ENCODE assay signal across 19 mouse cellular contexts in the genomic region with DNA sequence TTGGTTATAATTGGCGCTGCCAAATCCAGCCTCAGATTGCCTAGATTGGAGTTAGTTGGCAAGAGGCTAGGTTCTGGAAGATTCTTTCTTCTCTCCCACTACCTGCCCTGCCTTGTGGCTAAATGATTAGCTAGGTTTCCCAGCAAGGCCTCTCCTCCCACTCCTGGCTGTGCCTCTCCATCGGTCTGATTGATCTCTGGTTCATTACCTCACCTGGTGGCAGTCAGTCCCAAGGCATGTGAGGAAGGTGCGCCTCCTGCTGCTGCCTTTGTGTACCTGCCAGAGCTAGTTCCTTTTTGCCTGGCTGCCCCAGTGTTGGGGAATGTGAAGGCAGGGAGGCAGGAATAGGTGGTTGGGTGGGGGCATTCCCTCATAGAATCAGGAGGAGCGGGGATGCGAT. TPM values are rescaled to one million over a fixed set of nuclear protein-coding genes. Genes with fewer than 3 reads are reported as not detected.
DNase-seq lines count a peak whose midpoint lies in the region; TF ChIP-seq lines count a peak whose summit lies in the region.
"Had no signal": no experiment of that assay in that cellular context is flagged by ENCODE, and none has a peak within 500 bp of the region (broad histone marks: within the 10 kb centered on the region; RNA-seq: fewer than 3 reads in every experiment).

No protein-coding gene starts in this region.

- TF ChIP-seq RAD21 in CH12.LX (IDR thresholded peaks at IDR 0.05; ENCODE audit: low read depth, low read length) = peak; percentile 13

- H3K4me1 ChIP-seq in CH12.LX (ENCODE audit: control insufficient read depth in 1 of 2, insufficient read depth in 2 of 2) (no peaks in the 10 kb centered on the region), E14TG2a.4 (replicated peaks; ENCODE audit: low read depth, low read length) (no peaks in the 10 kb centered on the region)
- H3K4me1 ChIP-seq: embryonic facial prominence, embryonic 12.5 days; forebrain, embryonic 12.5 days; midbrain, embryonic 12.5 days had no signal

- H3K9ac ChIP-seq in CH12.LX (ENCODE audit: insufficient read depth, low read depth) = no peak overlapping the region
- H3K9ac ChIP-seq: embryonic facial prominence, embryonic 12.5 days; forebrain, embryonic 12.5 days; midbrain, embryonic 12.5 days had no signal

- TF ChIP-seq EP300 in CH12.LX (IDR thresholded peaks at IDR 0.05; ENCODE audit: low read length) = no peak

- no peak overlapping the region for H3K27ac ChIP-seq in CH12.LX (ENCODE audit: insufficient read depth, low read depth)
- H3K27ac ChIP-seq: embryonic facial prominence, embryonic 12.5 days; forebrain, embryonic 12.5 days; midbrain, embryonic 12.5 days had no signal

- H3K4me3 ChIP-seq in CH12.LX (replicated peaks in 1 of 3; ENCODE audit: low read depth in 2 of 3, low read length in 2 of 3, poor library complexity in 1 of 3) = no peak overlapping the region
- H3K4me3 ChIP-seq in E14TG2a.4 (replicated peaks; ENCODE audit: low read length) = no peak overlapping the region
- H3K4me3 ChIP-seq: embryonic facial prominence, embryonic 12.5 days; forebrain, embryonic 12.5 days; midbrain, embryonic 12.5 days had no signal

- H3K9me3 ChIP-seq in CH12.LX (replicated peaks; ENCODE audit: low read length) (no peaks in the 10 kb centered on the region), E14TG2a.4 (ENCODE audit: low read length) (no peaks in the 10 kb centered on the region)
- H3K9me3 ChIP-seq: embryonic facial prominence, embryonic 12.5 days; forebrain, embryonic 12.5 days; midbrain, embryonic 12.5 days had no signal

- H3K27me3 ChIP-seq in CH12.LX (replicated peaks) = no peaks in the 10 kb centered on the region
- H3K27me3 ChIP-seq in E14TG2a.4 (ENCODE audit: insufficient read depth, low read length) = no peaks in the 10 kb centered on the region
- H3K27me3 ChIP-seq: embryonic facial prominence, embryonic 12.5 days; forebrain, embryonic 12.5 days; midbrain, embryonic 12.5 days had no signal

- WGBS in large intestine, adult 2 months = 21% methylated on average over 5 of the region's 5 CpGs

- H3K79me2 ChIP-seq in CH12.LX (replicated peaks; ENCODE audit: control insufficient read depth, extremely low read depth, insufficient read depth, poor library complexity, severe bottlenecking) = no peaks in the 10 kb centered on the region

- dilution Hi-C loops in CH12.LX (cut with MboI; ENCODE audit: extremely low pct_ligation_motif_present, extremely low pct_unique_long_range_greater_than_20kb, low sequenced_read_pairs) = no loop called here

- in situ Hi-C loops in CH12.LX (cut with MboI; ENCODE audit: low pct_ligation_motif_present, low pct_unique_long_range_greater_than_20kb, low sequenced_read_pairs) = no loop called here

- DNase-seq in CH12.LX (ENCODE audit: extremely low read depth) = no peak
- peak; percentile 71 for DNase-seq in kidney, adult 18-20 months
- peak; percentile 84 for DNase-seq in large intestine, adult 2 months (ENCODE audit: low read depth, low spot score)
- DNase-seq in frontal cortex, postnatal 25 days (ENCODE audit: low spot score in 2 of 2) = no peak
- no peak for DNase-seq in retina, postnatal 1 day
- DNase-seq in spleen, postnatal 4 days (ENCODE audit: low spot score in 2 of 2) = no peak
- DNase-seq: cerebellum, adult 18-20 months had no signal

- TF ChIP-seq CTCF in CH12.LX (conservative IDR thresholded peaks at IDR 0.05 in 1 of 2, IDR thresholded peaks at IDR 0.05 in 1 of 2; ENCODE audit: low read depth in 2 of 2, low read length in 2 of 2) (peak in 1 of 2 experiments; percentile 32; a peak in 2 of 4 replicates), E14TG2a.4 (conservative IDR thresholded peaks at IDR 0.05; ENCODE audit: low read length) (peak; percentile 28; the same call in 1 of the 2 replicates)

- TF ChIP-seq POLR2A in CH12.LX (IDR thresholded peaks at IDR 0.05; ENCODE audit: low read depth, low read length) = no peak

- H3K36me3 ChIP-seq in CH12.LX (replicated peaks in 1 of 2; ENCODE audit: control insufficient read depth in 1 of 2, insufficient read depth in 1 of 2, low read length in 1 of 2) (no peaks in the 10 kb centered on the region), E14TG2a.4 (ENCODE audit: insufficient read depth, low read length) (no peaks in the 10 kb centered on the region)
- H3K36me3 ChIP-seq: embryonic facial prominence, embryonic 12.5 days; forebrain, embryonic 12.5 days; midbrain, embryonic 12.5 days had no signal

- H3K4me2 ChIP-seq in CH12.LX (ENCODE audit: insufficient read depth, low read depth, poor library complexity, severe bottlenecking) = no peak overlapping the region
- H3K4me2 ChIP-seq: embryonic facial prominence, embryonic 12.5 days; forebrain, embryonic 12.5 days; midbrain, embryonic 12.5 days had no signal

TF ChIP-seq in CH12.LX, 34 proteins besides CTCF, POLR2A, EP300 and RAD21:
- TF ChIP-seq BHLHE40 (IDR thresholded peaks at IDR 0.05; ENCODE audit: low read depth, low read length) (no peak), SMC3 (IDR thresholded peaks at IDR 0.05; ENCODE audit: low read depth, low read length) (0 out of 2 replicates have a peak, but pooled peaks have one; percentile 10)

RNA-seq across cellular contexts. Expression of gene Slc10a2, which starts 1.7 kb away (rescaled TPM):
- total RNA-seq in CH12.LX (2012; rRNA removed) (not detected in 2 replicates), CH12.LX (2014; rRNA removed) (not detected in 2 replicates)
- not detected in 2 replicates for polyA plus RNA-seq in CH12.LX (2012; ENCODE audit: insufficient read length, low read depth)
- 4.1 and 71.5 TPM in 2 replicates for polyA plus RNA-seq in large intestine, adult 2 months (2012; rRNA removed)
- total RNA-seq: adrenal gland, postnatal 4 days; gastrocnemius, postnatal 4 days; left cerebral cortex, postnatal 36 days; MEL had no signal
- polyA plus RNA-seq: embryonic facial prominence, embryonic 12.5 days; forebrain, embryonic 12.5 days; heart, postnatal 0 days; lung, postnatal 0 days; midbrain, embryonic 12.5 days; neural tube, embryonic 11.5 days; thymus, postnatal 0 days had no signal

Comparison
In these comparisons a context has a peak if more than half of its experiments do, and no peak if none do; other contexts are left out.
1. DNase-seq: peak in kidney, adult 18-20 months (single experiment) and large intestine, adult 2 months (single experiment); none in CH12.LX (single experiment), frontal cortex, postnatal 25 days (0 of 2), retina, postnatal 1 day (single experiment) and spleen, postnatal 4 days (0 of 2).